Mouse (Mus musculus): Measurements from ENCODE around the gene Shkbp1.
A peak's percentile ranks its signal among the peaks of the same experiment; 100 is the strongest.

Gene Shkbp1

DNA sequence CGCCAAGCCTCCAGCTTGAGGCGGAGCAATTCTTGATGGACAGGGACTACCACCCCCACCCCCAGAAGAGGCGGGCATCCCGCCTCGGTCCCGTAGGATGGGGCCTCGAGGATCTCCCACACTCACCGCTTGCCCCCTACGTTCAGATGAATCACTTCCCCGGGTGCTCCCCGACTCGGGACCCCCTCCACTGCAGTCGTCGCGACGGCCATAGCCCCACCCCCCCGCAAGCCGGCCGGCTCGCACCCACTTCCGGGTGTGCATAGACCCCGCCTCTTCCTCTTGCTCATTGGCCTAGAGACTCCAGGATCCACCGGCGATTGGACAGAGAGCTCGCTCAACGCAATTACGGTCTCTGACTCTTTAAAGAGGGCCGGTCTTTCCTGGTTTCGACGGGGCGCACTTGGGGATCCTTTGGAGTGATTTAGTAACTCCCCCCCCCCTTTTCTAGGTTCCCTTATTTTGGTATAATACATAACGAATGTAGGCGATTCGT is at the start of gene Shkbp1:
Gene Shkbp1 (minus strand): TSS at position 275 of the 496 bp plus-strand sequence.
- peak; percentile 92 for DNase-seq

- DNase-seq = no peak
These were observed 48.6 kb upstream of the Shkbp1 start for GRCm38 (mm10) chr7:27404203-27404942.

DNA sequence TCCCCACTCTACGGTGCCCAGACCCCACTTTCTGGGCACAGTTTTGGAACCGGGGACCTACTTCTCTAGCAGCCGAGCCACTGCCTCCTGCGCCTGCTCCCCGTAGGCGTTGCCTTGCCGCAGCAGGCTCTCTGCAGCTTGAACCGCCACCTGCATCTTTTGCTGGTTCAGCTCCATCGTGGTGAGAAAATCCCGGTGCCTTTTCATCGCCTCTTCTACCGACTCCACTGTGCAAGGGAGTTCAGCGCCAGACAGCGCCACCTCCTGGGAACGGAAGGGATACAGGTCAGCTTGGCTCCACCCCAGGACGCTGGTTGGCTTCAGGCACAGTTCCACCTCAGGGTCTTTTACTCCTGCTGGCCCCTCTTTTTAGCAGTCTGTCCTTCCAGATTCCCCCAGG is 46.9 kb upstream of the Shkbp1 start:
- peak; percentile 67 for DNase-seq

DNA sequence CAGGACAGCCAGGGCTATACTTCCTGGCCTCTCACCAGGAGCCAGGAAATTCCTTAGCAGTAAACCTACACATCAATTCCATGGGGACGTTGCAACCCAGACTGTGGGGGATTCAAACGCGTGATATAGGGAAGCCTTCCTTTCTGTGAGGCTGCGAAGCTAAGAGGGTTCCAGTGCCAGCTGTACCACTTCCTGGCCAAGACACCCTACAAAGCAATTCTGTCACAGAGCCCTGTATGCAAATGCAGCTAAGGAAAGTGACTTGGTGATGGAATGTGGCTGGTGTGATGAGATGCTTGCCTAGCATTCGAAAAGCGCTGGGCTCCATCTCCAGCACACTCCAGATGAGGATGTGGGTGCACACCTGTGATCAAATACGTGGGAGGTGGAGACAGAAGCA is 44.7 kb upstream of the Shkbp1 start:
- DNase-seq = no peak

DNA sequence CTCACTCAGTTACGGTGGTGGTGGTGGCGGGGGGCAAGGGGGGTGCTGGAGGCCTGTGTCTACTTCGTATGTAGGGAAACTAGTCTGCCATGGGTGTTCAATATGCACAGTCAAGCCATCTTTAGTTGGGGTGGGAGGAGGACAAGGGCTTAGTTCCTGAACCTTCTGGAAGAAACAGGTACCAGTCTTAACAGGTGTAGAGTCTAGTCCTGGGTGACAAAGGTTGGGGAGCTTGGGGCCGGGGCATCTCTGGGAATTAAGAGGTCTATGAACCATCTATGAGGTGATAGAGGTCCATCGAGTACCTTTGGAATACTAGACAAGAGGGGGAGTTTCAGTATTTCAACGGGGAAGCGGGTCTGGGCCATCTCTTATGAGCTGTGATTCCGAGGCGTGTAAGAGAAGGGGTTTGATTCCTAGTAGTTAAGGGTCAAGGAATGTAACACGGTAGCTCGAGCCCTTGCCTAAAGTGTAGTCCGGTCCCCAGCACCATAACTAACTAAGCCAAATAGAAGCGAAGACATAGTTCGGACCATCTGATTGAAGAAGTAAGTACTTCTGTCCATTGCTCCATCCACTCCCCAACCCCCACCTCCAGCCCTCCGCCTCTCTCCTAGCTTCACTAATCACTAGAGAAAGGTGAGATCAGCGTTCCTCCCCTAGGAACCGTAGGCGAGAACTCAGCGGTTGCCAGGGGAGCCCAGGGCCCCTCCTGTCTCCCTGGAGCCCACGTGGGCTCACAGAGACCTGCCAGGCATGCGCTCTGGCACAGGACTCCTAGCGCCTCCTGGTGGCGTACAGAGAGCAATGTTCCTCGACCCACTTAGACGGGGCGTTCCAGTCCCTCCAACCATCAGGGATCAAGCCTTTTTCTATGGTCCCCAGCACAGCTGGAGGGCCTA is 41.5 kb upstream of the Shkbp1 start:
- peak; percentile 79 for DNase-seq

DNA sequence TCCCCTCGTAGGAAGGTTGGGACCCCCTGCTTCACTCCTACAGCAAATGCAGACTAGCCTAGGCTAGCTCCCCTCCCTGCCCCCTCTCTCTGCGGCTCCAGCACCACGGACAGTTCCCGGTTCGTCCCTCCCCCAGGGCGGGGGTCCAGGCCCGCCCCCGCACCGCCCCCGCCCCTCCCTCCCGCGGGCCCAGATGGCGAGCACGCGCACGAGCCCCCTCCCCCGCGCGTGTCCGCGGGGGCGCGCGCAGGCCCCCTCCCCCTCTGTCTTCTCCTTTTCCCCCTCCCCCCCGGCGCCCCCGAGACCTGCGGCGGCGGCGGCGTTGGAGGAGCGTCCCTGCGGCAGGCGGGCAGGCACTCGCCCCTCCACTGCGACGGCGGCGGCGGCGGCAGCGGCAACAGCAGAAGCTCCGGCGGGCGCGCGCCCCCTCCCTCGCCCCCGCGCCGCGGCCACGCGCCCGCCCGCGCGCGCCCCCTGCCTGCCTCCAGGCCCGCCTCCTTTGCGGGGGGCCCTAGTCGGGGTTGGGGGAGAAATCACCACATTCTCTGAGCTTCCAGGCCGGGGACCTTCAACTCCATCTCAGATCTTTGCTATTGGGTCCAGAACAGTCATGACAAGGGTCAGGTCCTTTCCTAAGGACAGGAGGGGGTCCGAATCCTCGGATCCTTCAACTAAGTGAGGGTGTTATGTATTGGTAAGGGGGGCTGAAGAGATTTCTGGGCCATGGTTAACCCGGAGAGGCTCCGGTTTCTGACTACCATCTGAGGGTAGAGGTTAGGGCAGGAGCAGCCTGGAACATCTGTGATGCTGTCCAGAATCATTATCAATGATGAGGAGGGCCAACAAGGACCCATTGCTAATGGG is 40.6 kb upstream of the Shkbp1 start:
- DNase-seq = no peak

DNA sequence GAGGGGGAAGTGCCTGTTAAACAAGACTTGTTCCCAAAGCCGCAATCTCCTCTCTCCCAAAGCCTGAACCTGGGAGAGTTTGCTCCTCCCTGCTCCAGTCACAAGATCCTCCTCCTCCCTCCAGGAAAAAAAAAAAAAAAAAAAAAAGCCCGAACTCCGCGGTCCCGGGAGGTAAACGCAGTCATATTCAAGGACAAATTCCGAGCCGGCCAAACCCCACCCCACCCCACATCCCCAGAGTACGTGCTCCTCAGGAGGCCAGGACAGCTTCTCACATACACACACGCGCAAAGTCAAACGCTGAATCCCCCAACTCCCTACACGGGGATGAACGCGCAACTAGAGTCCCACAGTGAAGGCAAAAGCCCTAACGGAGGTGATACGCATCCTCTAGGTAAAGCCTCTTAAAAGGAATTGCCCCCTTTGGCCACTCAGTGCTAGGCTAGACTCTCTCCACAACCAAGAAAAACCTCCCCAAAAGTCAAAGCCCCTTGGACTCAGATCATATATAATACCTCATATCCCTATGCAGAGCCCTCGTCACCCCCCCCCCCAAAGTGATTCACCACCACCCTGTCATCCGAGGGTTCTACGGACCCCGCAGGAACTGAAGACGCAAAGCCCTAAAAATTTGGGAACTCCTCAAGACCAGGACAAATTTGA is 39.8 kb upstream of the Shkbp1 start:
- DNase-seq = no peak

- DNase-seq = no peak
These were observed 35.6 kb upstream of the Shkbp1 start for GRCm38 (mm10) chr7:27391416-27391815.

DNA sequence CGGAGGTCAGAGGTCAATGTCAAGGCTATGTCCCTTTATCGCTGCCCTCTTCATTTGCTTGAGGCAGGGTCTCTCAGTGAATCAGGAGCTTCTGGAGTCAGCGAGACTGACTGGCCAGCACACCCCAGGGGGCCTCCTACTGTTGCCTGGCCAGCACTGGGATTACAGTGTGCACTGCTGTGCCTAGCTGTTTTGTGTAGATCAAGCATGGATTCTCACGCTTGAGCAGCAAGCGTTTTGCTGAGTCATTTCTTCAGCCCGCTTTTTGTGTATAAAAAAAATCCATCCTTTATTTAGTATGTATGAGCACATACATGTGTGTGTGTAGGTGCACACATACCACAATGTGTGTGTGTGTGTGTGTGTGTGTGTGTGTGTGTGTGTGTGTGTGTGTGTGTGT is 33.4 kb upstream of the Shkbp1 start:
- DNase-seq = no peak

- peak; percentile 71 for DNase-seq
These were observed 28.9 kb upstream of the Shkbp1 start for GRCm38 (mm10) chr7:27384731-27385130.

GRCm38 (mm10) chr7:27384134-27384533 is 28.3 kb upstream of the Shkbp1 start:
- DNase-seq = no peak

GRCm38 (mm10) chr7:27383233-27383632 is 27.4 kb upstream of the Shkbp1 start:
- no peak for DNase-seq

DNA sequence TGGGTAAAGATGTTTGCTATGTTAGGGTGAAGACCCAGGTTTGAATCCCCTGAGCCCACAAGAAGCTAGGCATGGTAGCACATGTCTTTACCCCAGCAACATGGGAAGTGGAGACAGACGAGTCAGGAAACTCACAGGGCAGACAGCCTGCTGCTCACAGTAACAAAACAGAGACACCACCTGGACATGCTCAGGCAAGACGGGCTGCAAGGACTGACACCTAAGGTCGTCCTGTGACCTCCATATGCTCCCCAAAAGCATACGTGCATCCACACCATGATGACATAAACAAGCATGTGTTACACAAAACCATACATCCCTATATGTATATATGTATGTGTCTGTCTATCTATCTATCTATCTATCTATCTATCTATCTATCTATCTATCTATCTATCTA is 25.7 kb upstream of the Shkbp1 start:
- DNase-seq = no peak

- no peak for DNase-seq
These were observed 25.2 kb upstream of the Shkbp1 start for GRCm38 (mm10) chr7:27381009-27381408.

- DNase-seq = no peak
These were observed 24.0 kb upstream of the Shkbp1 start for GRCm38 (mm10) chr7:27379836-27380235.

GRCm38 (mm10) chr7:27378431-27378830 is 22.6 kb upstream of the Shkbp1 start:
- DNase-seq = no peak

DNA sequence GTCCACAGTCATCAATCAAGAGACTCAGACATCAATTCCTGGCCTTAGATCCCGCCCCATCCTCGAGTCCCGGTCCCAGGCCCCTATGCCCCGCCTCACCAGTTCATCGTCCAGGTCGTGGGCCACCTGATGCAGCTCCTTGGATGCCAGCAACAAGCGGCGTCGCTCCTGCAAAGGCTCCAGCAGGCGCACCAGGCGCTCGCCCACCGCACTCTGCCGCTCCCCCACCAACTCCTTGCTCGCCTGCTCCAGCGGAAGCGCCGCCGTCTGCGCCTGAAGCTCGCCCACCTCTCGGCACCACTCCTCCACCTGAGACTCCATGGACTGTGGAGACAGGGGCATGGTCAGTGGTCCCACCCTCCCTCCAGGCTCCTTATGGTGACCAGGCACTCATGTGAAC is 19.5 kb upstream of the Shkbp1 start:
- DNase-seq = peak; percentile 73

DNA sequence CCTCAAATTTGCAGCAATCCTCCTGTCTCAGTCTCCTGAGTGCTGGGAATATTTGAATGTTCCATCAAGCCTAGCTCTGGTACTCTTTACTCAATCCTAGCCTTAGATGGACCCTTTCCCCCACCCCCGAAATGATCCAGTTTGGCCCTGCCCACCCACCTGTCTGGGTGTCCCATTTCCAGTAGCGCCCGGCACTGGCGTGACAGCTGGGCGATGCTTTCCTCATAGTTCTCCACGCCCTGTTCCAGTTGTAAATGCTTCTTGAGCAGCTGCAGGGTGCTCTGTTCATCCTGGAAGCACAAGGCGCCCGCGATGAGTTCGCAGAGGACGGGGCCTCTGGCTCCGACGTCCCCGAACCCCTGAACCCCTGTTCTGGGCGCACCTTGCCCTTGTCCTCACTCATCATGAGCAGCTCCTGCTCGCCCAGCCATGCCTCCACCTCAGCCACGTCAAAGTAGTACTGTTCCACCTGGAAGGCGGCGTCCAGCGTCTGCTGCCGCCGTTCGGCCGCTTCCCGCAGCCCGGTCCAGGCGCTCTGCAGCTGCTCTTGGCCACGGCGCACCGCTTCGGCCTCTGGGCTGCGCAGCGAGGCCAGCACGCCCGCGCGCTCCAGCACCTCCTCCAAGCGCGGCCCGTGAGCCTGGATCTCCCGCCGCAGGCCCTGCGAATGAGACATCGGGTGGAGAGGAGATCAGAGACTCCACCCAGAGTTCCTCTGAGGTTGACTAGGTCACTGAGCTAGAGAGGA is 16.1 kb upstream of the Shkbp1 start:
- no peak for DNase-seq

DNA sequence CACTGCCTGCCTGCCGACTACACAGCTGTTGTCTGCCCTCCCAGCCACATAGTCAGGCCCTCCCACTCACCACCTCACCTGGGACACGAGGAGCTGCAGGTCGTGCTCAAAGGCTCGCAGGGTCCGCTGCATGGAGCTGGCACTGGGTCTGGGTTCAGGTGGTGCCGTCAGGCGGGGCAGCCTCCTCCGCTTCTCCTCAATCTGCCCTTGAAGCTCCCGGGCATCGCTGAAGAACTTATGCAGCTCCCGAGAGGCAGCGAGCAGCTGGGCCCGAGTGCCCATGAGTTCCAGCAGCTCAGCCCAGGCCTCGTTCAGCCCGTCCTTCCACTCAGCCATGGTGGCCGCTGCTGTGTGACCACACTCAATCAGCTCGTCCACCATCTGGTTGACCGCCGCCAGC is 13.3 kb upstream of the Shkbp1 start:
- DNase-seq = no peak

- DNase-seq = no peak
These were observed 12.2 kb upstream of the Shkbp1 start for GRCm38 (mm10) chr7:27367976-27368375.

DNA sequence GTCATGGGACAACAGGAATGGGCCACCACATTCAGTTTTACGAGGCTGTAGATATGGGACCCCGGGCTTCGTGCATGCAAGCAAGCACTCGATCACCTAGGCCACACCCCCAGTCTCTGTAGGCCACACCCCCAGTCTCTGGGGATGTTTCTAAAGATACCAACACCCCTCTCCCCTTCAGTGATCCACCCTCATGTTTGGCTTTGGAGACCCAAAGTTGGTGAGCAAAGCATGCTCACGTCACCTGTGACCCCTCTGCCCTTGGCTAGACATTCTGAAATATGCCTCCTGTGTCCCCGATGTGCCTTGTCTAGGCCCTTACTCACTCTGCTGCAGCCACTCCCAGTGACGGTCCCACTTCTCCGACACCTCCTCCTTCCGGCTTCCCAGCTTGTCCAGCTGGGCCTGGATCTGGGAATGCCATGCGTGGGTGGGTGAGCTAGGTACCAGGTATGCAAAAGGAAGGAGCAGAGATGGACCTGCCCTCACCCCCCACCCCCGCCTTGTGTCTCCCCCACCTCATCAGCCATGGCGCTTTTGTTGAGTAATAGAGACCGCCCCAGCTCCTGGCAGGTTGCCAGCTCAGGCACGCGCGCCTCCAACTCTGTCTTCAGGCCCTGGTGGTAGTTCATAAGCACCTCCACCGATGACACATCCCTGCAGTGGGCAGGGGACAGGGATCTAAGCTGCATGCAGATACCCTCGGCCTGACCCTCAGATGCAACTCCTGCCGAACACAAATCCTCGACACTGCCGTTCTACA is 10.4 kb upstream of the Shkbp1 start:
- no peak for DNase-seq

Measured in layer of hippocampus, adult 9-11 months (tissue).